Mouse (Mus musculus) limb, embryonic 12.5 days (tissue): ENCODE results near the gene Polr1d. TPM values are rescaled to one million over a fixed set of nuclear protein-coding genes. Genes with fewer than 3 reads are reported as not detected.

Experiments used
- ATAC-seq: fragments of 200-750 bp; cut with Nextera tagmentation; 2 replicates; pipeline ENCODE4 v1.8.0; 2017; ENCODE audit warnings: low read depth, moderate TSS enrichment; ENCODE audit not compliant: insufficient number of reproducible peaks, insufficient read depth, low FRiP score, low TSS enrichment
- H3K27ac ChIP-seq: fragments of 300-500 bp; sonication (generic); 2 replicates; pipeline ENCODE4 v1.5.1; 2016; ENCODE audit warnings: mild to moderate bottlenecking, moderate library complexity
- H3K27me3 ChIP-seq: fragments of 300-500 bp; sonication (generic); 2 replicates; pipeline ENCODE4 v1.6.1; 2016; ENCODE audit warnings: mild to moderate bottlenecking, moderate library complexity
- H3K36me3 ChIP-seq: fragments of 300-500 bp; sonication (generic); 2 replicates; pipeline ENCODE4 v1.6.1; 2016; ENCODE audit warnings: mild to moderate bottlenecking, moderate library complexity
- H3K4me1 ChIP-seq: fragments of 300-500 bp; sonication (generic); replicated peaks from 2 replicates; pipeline ENCODE4 v1.6.1; 2016
- H3K4me2 ChIP-seq: fragments of 300-500 bp; sonication (generic); 2 replicates; pipeline ENCODE4 v1.6.1; 2016; ENCODE audit warnings: mild to moderate bottlenecking, moderate library complexity
- H3K4me3 ChIP-seq: fragments of 300-500 bp; sonication (generic); replicated peaks from 2 replicates; pipeline ENCODE4 v1.5.1; 2016; ENCODE audit warnings: mild to moderate bottlenecking
- H3K9ac ChIP-seq: fragments of 300-500 bp; sonication (generic); replicated peaks from 2 replicates; pipeline ENCODE4 v1.6.1; 2016; ENCODE audit warnings: mild to moderate bottlenecking, moderate library complexity
- H3K9me3 ChIP-seq: fragments of 300-500 bp; sonication (generic); 2 replicates; pipeline ENCODE4 v1.6.1; 2016; ENCODE audit warnings: mild to moderate bottlenecking, moderate library complexity
- WGBS: fragments of 180-500 bp; shearing (Covaris S2); methylation state at CpG from one replicate; pipeline ENCODE4 v1.1.7; 2016; 5-methylcytosine and 5-hydroxymethylcytosine counted together
- polyA plus RNA-seq: library from polyadenylated mRNA; unstranded; fragments of >200 nt; fragmentation: Nextera tagmentation; extraction: Ambion mirVana; gene quantifications from 2 replicates; pipeline ENCODE4 v1.2.1, GENCODE M21; 2016

Polr1d gene
- polyA plus RNA-seq, 1 experiment from 2014 or later, result 113 TPM

DNA sequence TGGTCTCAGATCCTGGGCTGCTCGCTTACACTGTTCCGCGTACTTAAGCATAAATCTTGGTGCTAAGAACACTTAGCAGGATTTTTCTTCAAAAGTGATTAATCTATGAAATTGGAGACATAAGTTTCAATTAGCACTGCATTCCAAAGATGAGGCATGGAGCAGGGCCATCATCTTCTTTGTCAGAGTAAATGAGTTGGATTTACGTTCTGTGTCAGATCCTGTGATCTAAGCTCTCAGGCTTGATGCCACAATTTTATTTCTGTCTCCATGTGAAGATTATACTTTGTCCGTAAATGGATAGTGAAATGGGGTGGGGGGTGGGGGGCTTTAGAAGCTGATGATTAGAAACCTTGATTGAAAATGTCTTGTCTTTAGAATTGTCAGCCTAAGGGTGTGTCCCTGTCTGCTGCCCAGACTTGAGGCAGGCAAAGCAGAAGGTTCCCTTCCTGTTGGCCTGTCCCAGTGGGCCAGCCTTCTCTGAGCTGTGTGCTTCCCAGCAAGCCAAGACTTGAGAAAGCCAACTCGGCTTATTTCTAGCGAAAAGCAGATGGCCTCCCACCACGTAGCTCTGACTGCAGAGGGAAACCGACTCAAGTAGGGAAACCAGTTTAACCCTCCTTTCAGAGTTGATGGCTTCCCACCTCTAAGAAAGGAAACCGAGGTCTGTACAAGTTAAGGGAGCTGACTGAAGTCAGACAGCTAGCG lies 13.6 kb downstream of the Polr1d start:
- WGBS, result 69% methylated on average over 11 of the region's 11 CpGs
- ATAC-seq, result no peak
- Histone ChIP-seq H3K27me3 (no peaks in the 10 kb centered on the region), H3K27ac (no peak overlapping the region), H3K36me3 (peaks cover 42% of the 10 kb centered on the region), H3K9ac (no peak overlapping the region), H3K4me1 (0 out of 2 replicates have a peak, but pooled peaks cover 3% of the 10 kb centered on the region), H3K9me3 (no peaks in the 10 kb centered on the region), H3K4me3 (no peak overlapping the region), H3K4me2 (no peak overlapping the region)

DNA sequence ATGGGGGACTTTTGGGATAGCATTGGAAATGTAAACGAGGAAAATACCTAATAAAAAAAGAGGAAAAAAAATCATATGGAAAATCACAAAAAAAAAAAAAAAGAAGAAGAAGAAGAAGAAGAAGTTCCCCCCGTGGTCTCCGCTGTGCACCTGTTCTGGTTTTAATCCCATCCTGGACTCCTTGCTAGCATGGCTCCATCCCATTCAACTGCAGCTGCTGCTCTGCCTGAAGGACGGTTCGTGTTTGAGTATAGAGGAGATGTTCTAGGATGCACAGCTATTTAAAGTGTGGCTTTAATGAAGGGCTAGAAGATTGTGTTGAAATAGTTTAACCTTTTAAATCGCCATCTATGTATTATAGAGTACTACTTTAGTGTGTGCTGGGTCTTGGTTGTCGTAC lies 15.6 kb downstream of the Polr1d start:
- peaks cover 36% of the 10 kb centered on the region for H3K36me3 ChIP-seq
- H3K9me3 ChIP-seq, result no peaks in the 10 kb centered on the region
- H3K27me3 ChIP-seq, result no peaks in the 10 kb centered on the region
- 89% methylated on average over 7 of the region's 7 CpGs for WGBS
- no peak for ATAC-seq
- 0 out of 2 replicates have a peak, but pooled peaks cover 3% of the 10 kb centered on the region for H3K4me1 ChIP-seq
- H3K9ac ChIP-seq, result no peak overlapping the region
- no peak overlapping the region for H3K27ac ChIP-seq
- H3K4me3 ChIP-seq, result no peak overlapping the region
- no peak overlapping the region for H3K4me2 ChIP-seq

DNA sequence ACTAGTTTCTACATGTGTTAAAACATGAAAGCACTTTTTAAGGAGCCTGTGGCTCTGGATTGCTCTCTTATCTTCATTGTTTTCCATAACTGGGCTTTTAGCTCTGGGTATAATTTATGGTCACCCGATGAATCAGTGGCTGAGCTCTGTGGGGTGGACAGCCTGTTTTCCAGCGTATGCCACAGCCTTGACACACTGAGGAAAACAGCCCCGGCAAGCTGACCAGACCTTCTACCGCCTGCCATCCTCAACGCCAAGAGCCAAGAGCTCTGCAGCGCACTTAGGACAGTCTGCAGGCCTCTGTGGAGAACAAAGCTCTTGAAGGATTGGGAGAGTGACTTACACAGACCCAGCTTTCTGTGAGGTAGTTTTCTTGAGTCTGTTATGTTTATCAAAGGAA lies 17.4 kb downstream of the Polr1d start:
- Histone ChIP-seq H3K4me3 (no peak overlapping the region), H3K4me1 (0 out of 2 replicates have a peak, but pooled peaks cover 3% of the 10 kb centered on the region), H3K27me3 (no peaks in the 10 kb centered on the region), H3K4me2 (no peak overlapping the region), H3K36me3 (peaks cover 32% of the 10 kb centered on the region), H3K9ac (no peak overlapping the region), H3K9me3 (no peaks in the 10 kb centered on the region), H3K27ac (no peak overlapping the region)
- no peak for ATAC-seq
- WGBS, result 81% methylated on average over 6 of the region's 6 CpGs

DNA sequence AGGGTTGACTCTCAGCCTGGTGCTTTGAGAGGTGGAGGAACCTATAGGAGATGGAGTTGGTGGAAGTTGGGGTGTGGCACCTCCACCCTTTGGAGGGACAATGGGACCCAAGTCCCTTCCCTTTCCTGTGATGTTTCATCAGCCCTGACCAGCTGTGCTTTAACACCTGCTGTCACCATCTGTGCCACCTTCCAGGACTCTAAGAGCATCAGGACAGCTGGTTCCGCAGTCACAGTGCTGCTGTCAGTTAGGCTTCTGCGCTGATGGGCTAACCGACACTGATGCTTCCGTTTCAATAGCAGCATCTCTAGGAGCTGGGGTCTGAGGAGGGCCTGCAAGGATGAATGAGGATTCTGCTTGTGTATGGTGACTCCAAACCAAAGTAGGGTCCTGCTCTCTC lies 19.7 kb downstream of the Polr1d start:
- no peak for ATAC-seq
- no peaks in the 10 kb centered on the region for H3K27me3 ChIP-seq
- H3K9me3 ChIP-seq, result no peaks in the 10 kb centered on the region
- no peak overlapping the region for H3K9ac ChIP-seq
- 100% methylated on average over 4 of the region's 4 CpGs for WGBS
- no peak overlapping the region for H3K4me2 ChIP-seq
- H3K36me3 ChIP-seq, result peaks cover 43% of the 10 kb centered on the region
- H3K4me1 ChIP-seq, result no peaks in the 10 kb centered on the region
- H3K27ac ChIP-seq, result no peak overlapping the region
- H3K4me3 ChIP-seq, result no peak overlapping the region

DNA sequence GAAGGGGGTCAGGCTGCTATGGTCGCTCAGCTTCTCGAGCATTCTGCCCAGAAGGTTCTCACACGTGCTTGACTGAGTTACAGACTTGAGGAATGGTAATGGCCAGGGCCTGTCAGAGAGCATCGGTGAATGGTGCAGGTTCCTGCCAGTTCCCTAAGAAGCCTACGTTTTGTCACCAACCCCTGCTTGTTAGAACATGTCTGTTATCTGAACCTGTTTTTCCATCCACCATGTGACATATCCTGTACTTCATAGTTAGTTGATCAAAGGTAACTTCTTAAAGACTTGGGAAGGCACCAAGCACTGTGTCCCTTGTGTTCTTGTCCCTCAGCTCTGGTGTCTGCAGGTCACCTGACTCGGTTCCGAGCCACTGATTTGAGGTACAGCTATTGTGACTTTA lies 21.8 kb downstream of the Polr1d start:
- no peak overlapping the region for H3K4me3 ChIP-seq
- H3K36me3 ChIP-seq, result peaks cover 51% of the 10 kb centered on the region
- 87% methylated on average over 7 of the region's 7 CpGs for WGBS
- H3K9ac ChIP-seq, result no peak overlapping the region
- no peaks in the 10 kb centered on the region for H3K9me3 ChIP-seq
- no peaks in the 10 kb centered on the region for H3K4me1 ChIP-seq
- H3K27me3 ChIP-seq, result no peaks in the 10 kb centered on the region
- H3K27ac ChIP-seq, result no peak overlapping the region
- no peak for ATAC-seq
- no peak overlapping the region for H3K4me2 ChIP-seq

DNA sequence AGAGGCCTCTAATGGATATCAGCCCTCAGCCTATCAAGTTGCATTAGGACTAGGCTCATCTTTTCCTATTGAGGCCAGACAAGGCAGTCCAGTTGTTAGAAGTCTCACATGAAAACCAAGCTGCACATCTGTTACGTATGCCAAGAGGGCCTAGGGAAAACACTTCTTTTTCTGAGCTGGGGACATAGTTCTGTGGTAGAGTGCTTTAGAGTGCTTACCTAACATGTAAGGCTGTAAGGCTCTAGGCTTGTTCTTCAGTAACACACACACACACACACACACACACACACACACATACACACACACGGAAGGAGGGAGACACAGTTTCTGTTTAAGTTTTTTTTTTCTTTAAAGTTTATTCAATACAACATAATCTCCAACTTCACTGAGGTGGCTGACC lies 23.3 kb downstream of the Polr1d start:
- no peak for ATAC-seq
- Histone ChIP-seq H3K27me3 (no peaks in the 10 kb centered on the region), H3K4me2 (no peak overlapping the region), H3K27ac (no peak overlapping the region), H3K4me3 (no peak overlapping the region), H3K36me3 (peaks cover 61% of the 10 kb centered on the region), H3K9ac (no peak overlapping the region), H3K4me1 (no peaks in the 10 kb centered on the region), H3K9me3 (no peaks in the 10 kb centered on the region)
- 88% methylated on average over 2 of the region's 2 CpGs for WGBS

DNA sequence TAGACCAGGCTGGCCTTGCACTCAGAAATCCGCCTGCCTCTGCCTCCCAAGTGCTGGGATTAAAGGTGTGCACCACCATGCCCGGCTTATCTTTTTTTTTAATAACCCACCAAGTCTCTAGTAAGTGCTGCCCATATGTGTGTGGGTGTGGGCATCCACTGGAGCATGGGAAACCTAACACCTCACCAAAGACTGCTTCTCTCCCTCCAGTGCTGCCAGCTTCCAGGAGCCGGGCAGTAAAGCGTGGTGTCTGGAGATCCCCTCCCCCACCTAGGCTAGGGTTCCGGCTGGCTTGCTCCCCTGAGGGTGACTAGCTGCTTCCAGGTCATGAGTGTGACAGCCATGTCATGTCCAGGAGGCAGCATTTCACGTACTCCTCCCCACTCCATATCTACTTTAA lies 25.4 kb downstream of the Polr1d start:
- Histone ChIP-seq H3K4me3 (no peak overlapping the region), H3K4me2 (no peak overlapping the region), H3K9ac (no peak overlapping the region), H3K27ac (no peak overlapping the region), H3K36me3 (peaks cover 76% of the 10 kb centered on the region), H3K9me3 (no peaks in the 10 kb centered on the region), H3K4me1 (no peaks in the 10 kb centered on the region), H3K27me3 (no peaks in the 10 kb centered on the region)
- WGBS, result 85% methylated on average over 6 of the region's 6 CpGs
- ATAC-seq, result no peak

DNA sequence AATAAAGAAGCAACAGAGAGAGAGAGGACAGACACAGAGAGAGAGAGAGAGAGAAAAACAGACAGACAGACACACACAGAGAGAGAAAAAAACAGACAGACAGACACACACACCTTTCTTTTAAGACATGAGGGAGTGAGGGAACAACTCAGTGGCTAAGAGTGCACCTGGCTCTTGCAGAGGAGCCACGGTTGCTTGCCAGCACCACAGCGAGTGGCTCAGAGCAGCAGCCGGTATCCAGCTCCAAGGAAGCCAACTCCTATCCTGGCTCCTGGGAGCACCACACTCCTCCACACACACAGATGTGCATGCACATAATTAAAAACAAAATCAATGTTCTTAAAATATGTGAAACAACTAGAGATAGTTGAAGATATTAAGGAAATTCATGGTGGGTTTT lies 30.4 kb downstream of the Polr1d start:
- 0 out of 2 replicates have a peak, but pooled peaks cover 3% of the 10 kb centered on the region for H3K9me3 ChIP-seq
- WGBS, result 95% methylated on average over 3 of the region's 3 CpGs

DNA sequence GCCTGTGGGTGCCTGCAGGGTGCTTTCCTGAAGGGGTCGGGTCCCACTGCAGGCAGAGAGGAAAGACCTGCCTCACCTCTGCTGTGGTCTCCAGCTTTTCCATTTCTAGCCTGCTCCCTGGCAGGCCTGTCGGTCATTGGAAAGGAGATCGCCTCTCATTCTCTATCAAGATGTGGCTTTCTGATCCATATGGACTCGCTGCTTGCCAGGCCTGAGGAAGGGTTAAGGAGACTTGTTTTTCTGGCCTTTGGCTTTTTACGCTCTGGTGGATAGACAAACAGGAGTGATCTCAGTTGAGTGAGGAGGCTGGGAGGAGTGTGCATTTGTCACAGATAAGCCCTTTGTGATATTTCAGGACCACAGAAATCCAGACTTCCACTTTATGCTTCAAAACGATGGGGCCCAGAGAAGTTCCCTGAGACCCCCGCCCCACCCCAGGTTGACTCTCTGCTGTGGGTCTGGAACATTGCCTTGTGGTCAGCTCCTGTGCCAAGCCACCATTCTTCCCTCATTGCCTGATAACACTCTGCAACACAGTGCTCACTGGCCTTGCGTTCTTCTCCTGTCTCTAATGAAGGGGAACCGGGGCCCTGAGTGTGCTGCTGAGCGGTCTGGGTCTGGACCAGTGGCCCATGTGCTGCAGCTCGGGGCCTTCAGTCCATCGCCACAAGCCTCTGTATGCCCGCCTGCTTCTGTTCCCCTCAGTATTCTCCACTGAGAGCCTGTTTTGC lies 32.2 kb downstream of the Polr1d start:
- H3K4me3 ChIP-seq, result no peak overlapping the region
- H3K36me3 ChIP-seq, result peaks cover 83% of the 10 kb centered on the region
- H3K4me2 ChIP-seq, result no peak overlapping the region
- no peaks in the 10 kb centered on the region for H3K4me1 ChIP-seq
- H3K9me3 ChIP-seq, result 0 out of 2 replicates have a peak, but pooled peaks cover 6% of the 10 kb centered on the region
- H3K9ac ChIP-seq, result no peak overlapping the region
- H3K27ac ChIP-seq, result no peak overlapping the region
- H3K27me3 ChIP-seq, result no peaks in the 10 kb centered on the region
- 92% methylated on average over 13 of the region's 13 CpGs for WGBS
- no peak for ATAC-seq

More for the DNA sequence above, 30.4 kb downstream of the Polr1d start:
- Histone ChIP-seq H3K9ac (no peak overlapping the region), H3K27me3 (no peaks in the 10 kb centered on the region), H3K4me2 (no peak overlapping the region), H3K4me3 (no peak overlapping the region), H3K27ac (no peak overlapping the region), H3K36me3 (peaks cover 87% of the 10 kb centered on the region), H3K4me1 (no peaks in the 10 kb centered on the region)
- ATAC-seq, result no peak

DNA sequence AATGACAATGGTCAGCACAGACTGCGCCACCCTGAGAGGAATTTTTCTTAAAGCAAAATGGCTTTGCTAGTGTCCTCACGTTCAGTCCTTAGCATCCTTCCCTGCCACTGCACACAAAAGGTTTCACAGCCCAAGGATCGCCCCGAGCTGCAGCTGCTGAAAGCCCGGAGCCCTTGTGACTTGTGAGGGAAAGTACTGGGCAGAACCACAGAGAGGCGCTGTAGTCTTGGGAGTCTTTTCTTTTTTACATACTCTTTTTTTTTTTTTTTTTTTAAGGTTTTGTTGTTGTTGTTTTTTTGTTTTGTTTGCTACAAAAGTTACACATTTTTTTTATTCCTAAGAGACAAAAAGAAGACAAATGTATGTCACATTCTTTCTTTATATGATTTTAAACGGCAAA lies 37.9 kb downstream of the Polr1d start:
- 84% methylated on average over 7 of the region's 7 CpGs for WGBS

DNA sequence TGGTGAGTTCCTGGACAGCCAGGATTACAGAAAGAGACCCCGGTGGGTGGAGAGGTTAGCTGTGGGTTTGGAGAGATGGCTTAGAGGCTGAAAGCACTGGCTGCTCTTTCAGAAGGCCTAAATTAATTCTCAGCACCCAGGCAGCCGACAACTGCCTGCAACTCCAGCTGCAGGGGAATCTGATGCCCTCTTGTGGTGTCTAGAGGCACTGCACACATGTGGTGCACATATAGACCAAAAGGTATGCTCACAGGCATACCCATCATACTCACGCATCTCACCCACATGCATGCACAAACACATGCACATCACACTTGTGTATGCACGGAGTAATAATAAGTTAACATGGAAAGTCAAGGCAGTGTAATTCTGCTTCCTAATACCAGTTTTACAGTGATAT lies 38.8 kb downstream of the Polr1d start:
- peaks cover 23% of the 10 kb centered on the region for H3K36me3 ChIP-seq
- 96% methylated on average over 4 of the region's 4 CpGs for WGBS
- H3K27ac ChIP-seq, result no peak overlapping the region
- no peak overlapping the region for H3K9ac ChIP-seq
- ATAC-seq, result no peak
- peaks cover 11% of the 10 kb centered on the region; the same call in 1 of the 2 replicates for H3K9me3 ChIP-seq
- H3K4me3 ChIP-seq, result no peak overlapping the region
- H3K4me2 ChIP-seq, result no peak overlapping the region
- H3K27me3 ChIP-seq, result no peaks in the 10 kb centered on the region
- no peaks in the 10 kb centered on the region for H3K4me1 ChIP-seq

More for the DNA sequence above, 37.9 kb downstream of the Polr1d start:
- Histone ChIP-seq H3K4me2 (no peak overlapping the region), H3K9ac (no peak overlapping the region), H3K4me1 (no peaks in the 10 kb centered on the region), H3K9me3 (peaks cover 12% of the 10 kb centered on the region; the same call in 1 of the 2 replicates), H3K36me3 (peaks cover 30% of the 10 kb centered on the region), H3K27ac (no peak overlapping the region), H3K4me3 (no peak overlapping the region), H3K27me3 (no peaks in the 10 kb centered on the region)
- ATAC-seq, result no peak
